Mouse (Mus musculus) left cerebral cortex, adult 2 months (tissue): ENCODE measurements around the gene Fcnb. TPM values are rescaled to one million over a fixed set of nuclear protein-coding genes. Genes with fewer than 3 reads are reported as not detected.

Source experiments
- DNase-seq, 2 experiments: peaks; one replicate each; pipeline ENCODE4 v3.0.0; 2021 to 2022; ENCODE audit warnings: low spot score in 2 of 2, mixed read lengths in 1 of 2; ENCODE audit errors: extremely low spot score in 1 of 2
- H3K27ac ChIP-seq: fragments of 200-600 bp; 2 replicates; pipeline ENCODE4 v1.8.1; 2022
- H3K4me3 ChIP-seq: fragments of 200-600 bp; 2 replicates; pipeline ENCODE4 v1.8.1; 2022
- CTCF ChIP-seq: fragments of 200-600 bp; IDR thresholded peaks from 2 replicates; pipeline ENCODE4 v1.8.1; 2022; ENCODE audit warnings: antibody characterized with exemption, mild to moderate bottlenecking, moderate library complexity
- intact Hi-C: fragments of 180-260 bp; cut with DNase I; formaldehyde crosslinking; loops from one replicate; pipeline ENCODE4 v1.15.1; 2025
- total RNA-seq, 2 experiments: library from RNA; stranded (reverse); gene quantifications; 2 replicates each; pipeline ENCODE4 v1.2.3; 2021

The Fcnb gene
- total RNA-seq, 2 experiments from 2014 or later: not detected

DNA sequence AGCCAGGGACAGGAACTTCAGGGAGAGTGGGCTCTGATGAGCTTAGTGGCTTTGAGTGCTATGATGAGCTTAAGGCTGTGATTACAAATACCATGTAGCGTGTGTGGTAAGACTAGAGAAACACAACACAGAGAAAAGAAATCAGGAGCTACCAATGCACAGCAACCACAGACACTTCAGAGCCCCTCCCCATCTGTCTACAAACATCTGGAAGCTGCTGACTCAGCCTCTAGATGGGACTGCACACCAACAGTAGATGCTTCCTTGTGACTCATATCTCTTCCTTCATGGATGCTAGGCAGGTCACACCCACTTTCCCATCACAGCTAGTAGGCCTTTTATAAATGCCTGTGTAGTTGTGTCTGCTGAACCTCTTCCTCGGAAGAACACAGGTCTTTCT is 17.2 kb upstream of the Fcnb start:
- DNase-seq: no peak
- TF ChIP-seq CTCF: no peak
- intact Hi-C loops: no loop called here
- H3K4me3 ChIP-seq: no peak overlapping the region
- H3K27ac ChIP-seq: no peak overlapping the region

DNA sequence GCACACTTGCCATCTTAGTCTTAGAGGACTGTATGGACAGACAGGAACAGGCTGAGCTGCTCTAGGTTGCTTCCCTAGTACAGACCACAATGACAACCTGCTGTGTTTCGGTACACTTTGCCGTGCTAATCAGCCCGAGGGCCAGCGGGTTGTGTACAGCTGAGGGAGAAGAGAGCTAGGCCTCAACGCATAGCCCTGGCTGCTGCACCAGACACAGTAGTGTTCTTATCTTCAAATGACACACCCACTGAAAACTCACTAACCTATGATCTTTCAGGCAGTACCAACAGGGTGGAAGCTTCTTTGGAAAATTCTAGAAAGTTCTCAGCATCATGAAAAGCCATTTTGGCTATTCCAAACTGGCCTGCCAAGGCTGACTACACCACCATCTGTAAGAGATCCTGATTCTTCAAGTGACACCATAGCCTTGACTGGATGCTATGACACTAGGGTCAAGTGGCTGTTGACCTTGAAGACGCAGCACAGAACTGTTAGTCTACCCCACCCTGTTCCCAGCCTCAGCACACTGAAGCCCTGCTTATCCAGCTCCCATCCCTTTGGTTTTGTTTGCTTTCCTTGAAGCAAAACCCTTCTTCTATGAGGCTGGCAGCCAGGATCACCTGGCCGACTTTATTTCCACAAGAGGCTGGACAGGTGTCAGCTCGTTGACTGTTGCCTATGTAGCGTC is 16.3 kb upstream of the Fcnb start:
- TF ChIP-seq CTCF: no peak
- H3K27ac ChIP-seq: peak overlapping the region; percentile 87
- no peak for DNase-seq
- H3K4me3 ChIP-seq: no peak overlapping the region
- intact Hi-C loops: no loop called here

DNA sequence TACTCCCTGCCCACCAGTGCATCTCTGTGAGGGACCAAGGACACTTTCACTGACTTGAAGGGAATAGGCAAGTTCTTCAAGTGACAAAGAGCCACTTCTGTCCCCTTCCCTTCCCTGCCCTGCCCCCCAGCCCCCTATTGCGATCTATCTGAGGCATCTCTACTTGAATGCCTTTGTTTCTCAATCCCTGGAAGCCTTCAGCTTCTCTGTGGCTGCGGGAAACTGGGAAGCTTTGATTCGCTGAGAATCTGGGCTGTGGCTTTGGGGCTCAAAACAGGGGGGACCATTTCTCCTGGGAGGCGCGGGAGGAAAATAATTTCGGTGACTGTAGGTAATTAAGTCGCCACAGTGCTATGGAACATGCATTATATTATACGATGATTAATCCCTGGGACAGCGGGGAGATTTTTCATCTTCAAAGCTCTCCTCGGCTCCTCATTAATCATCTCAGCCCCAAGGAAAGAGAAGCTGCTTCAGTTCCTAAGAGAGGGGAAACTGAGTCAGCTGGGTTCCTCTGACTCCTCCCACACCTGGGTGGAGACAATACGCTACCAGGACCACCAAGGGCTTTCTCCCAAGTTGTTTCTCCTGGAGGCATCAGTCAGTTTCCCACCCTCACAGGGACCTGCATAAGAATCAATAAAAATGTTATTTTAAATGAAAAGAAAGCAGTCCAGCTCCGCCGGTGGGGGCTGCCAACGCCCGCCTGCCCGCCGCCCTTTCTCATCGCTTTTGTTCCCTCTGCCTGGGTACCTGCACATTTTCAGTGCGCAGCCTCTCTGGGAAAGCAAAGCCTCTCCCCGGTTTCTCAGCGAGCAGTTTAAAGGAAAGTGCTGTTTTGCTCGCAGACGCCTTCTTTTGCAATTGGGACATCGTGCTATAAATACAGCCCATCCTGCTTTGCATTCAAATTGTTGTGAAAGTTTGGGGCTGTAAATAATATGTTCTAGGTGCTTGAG is 14.1 kb upstream of the Fcnb start:
- H3K27ac ChIP-seq: peak overlapping the region; percentile 87
- intact Hi-C loops: loop anchor here (1.0 to 2.0 kb wide), 3 partner anchors 31 to 94 kb away; no protein-coding TSS in a partner anchor
- H3K4me3 ChIP-seq: peak overlapping the region; percentile 29
- peak; percentile 40 to 49 for DNase-seq
- no peak for TF ChIP-seq CTCF

DNA sequence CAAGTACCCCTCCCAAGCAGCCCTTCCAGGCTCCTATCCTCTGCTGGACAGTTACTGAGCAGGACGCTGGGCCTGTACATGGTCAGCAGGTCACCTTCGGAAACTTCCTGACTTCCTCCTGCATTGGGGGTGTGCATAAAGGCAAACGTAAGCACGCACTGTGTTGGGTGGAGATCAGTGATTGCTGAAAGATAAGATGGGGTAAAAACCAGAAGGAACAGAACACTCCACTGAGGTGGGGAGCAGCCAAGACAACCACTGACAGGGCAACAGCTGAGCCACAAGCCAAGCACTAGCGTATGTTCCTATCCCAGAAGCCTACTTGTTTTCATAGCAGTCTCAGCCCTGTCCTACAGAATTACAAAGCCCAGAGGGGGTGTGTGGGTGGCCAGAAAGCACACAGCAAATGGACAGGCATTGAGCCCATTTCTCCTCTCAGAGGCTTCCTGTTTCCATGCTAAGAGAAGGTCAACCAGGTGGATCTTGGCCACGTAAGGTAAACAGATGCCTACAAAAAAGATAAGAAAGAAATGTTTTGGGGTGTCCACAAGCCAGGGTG is 12.1 kb upstream of the Fcnb start:
- intact Hi-C loops: no loop called here

DNA sequence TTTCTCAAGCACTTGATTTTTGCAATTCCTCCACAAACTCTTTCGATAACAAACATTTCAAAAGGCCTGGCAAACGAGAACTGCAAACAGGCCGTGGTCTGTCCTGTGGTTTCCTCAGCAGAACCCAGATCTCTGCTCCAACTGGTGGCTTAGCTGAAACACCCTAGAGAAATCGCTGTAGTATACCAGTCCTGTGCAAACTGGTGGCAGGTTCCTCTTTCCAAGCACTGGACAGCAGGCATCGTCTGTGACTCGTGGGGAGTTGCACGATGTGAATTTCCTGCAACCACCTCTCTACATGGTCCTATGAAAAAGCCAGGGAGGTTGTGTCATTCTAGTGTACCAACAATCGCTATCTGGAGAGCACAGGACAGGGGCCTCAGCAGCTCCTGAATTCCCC is 7.4 kb upstream of the Fcnb start:
- H3K27ac ChIP-seq: no peak overlapping the region
- H3K4me3 ChIP-seq: no peak overlapping the region
- no peak for DNase-seq
- TF ChIP-seq CTCF: no peak
- intact Hi-C loops: no loop called here

More for the DNA sequence above, 12.1 kb upstream of the Fcnb start:
- Histone ChIP-seq H3K27ac (no peak overlapping the region), H3K4me3 (no peak overlapping the region)
- no peak for TF ChIP-seq CTCF
- DNase-seq: no peak

DNA sequence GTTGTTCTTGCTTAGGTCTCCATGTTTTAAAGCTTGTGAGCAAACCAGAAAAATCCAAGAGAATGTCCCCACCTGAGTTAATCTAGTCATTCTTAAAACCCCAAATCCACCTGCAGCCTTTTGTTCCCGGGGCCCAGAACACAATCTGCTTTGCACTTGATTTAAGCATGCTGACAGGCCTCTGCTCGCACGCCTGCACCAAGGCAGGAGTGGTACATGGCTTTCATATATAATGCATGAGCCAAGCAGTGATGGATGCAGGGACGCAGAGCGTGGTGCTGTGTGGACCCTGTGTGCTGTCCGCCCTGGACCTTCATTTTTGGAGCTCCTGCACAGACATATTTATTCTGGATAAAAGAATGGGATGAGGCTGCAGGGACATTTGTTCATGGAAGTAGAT is 6.4 kb upstream of the Fcnb start:
- Histone ChIP-seq H3K4me3 (no peak overlapping the region), H3K27ac (no peak overlapping the region)
- no peak for TF ChIP-seq CTCF
- no peak for DNase-seq
- intact Hi-C loops: no loop called here

DNA sequence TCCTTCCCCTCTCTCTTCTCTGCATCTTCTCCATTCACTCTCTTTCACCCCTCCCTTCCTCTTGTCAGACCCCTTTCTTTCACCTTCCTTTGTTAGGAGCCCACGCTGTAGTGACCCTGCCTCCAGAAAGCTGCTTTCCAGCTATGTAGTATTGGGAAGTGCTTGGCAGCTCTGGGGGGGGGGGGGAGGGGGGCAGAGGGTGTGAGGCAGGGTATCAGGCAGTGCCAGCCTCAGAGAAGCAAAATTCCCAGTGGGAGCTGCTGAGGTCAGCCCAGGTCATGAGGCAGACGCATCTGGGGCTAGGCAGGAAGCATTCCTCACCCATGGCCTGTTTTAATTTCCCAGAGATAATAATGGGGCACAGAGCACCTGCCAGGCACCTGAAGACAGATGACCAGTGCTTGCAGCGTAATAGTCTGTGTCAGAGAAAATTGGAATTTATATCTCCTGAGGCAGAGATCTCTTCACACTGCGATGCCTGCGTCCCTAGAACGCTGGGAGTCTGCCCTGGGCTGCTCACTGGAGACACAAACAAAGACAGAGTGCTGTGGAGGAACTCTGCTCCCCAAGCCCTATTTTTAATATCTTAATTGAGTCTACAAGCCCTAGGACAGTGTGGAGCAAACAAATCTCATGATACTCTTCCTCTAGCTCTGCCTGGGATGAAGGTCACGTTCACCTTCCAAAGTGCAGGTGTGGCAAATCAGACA is 5.8 kb upstream of the Fcnb start:
- no peak for TF ChIP-seq CTCF
- Histone ChIP-seq H3K27ac (no peak overlapping the region), H3K4me3 (no peak overlapping the region)
- no peak for DNase-seq
- intact Hi-C loops: no loop called here

DNA sequence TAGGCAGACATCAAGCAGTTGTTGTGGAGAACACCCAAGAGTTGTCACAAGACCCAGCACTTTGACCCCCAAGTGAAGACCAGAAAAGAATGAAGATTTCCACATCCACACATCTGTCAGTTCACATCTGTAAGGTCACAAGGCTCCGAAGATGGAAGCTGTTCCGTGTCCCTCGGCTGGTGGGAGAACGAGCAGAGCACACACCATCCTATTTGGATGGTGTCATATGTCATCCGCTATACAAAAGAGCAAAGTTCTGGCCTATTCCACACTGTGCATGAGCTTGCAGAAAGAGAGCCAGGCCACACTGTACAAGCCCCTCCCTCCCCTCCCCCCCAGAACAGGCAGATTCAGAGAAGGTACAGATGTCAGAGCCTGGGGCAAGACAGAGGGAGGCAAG is 4.4 kb upstream of the Fcnb start:
- intact Hi-C loops: no loop called here
- DNase-seq: no peak

DNA sequence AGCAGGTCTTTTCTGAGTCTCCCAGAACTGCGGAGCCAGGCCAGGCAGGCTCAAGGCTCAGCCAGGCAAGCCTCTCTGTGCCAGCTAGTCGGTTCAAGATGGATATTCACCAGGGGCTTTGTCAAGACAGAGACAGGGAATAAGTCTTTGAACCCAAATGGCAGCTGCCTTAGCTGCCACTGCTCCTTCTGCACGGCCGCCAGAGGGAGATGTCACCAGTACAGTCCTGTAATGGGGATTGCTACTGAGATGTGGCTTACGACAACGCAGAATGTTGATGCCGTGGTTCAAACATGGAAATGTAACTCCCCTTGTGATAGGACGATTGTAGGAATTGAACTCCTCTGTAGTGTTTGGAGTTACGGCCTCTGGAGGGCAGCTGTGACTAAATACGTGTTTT is 1.4 kb upstream of the Fcnb start:
- Histone ChIP-seq H3K4me3 (no peak overlapping the region), H3K27ac (no peak overlapping the region)
- DNase-seq: no peak
- intact Hi-C loops: no loop called here
- TF ChIP-seq CTCF: peak; percentile 26

More for the DNA sequence above, 4.4 kb upstream of the Fcnb start:
- no peak overlapping the region for H3K27ac ChIP-seq
- TF ChIP-seq CTCF: no peak
- no peak overlapping the region for H3K4me3 ChIP-seq

DNA sequence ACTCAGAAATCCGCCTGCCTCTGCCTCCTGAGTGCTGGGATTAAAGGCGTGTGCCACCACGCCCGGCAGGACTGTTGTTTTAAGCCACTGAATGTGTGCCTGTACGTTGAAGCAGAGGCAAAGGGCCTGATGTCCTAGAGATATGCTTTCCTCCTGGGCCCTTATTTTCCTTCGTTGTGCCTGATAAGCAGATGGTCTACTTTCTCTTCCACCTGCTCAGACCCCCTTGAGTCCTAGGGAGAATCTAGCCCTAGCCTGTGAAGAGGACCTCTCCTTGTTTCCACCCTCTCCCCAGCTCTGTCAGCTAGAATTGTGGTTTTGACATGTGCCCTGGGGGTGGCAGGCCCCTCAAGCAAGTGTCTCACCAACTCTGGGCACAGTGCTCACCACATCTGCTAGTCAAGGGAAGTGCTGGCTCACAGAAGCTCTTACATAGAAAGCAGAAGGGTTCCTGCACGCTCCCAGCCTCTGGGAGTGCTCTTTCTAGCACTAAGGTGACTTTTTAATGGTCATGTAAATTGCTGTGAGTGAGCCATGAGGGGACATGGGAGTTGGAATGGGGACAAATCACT is 9.0 kb downstream of the Fcnb start:
- no peak overlapping the region for H3K4me3 ChIP-seq
- H3K27ac ChIP-seq: no peak overlapping the region
- no peak for TF ChIP-seq CTCF
- intact Hi-C loops: no loop called here
- DNase-seq: no peak

DNA sequence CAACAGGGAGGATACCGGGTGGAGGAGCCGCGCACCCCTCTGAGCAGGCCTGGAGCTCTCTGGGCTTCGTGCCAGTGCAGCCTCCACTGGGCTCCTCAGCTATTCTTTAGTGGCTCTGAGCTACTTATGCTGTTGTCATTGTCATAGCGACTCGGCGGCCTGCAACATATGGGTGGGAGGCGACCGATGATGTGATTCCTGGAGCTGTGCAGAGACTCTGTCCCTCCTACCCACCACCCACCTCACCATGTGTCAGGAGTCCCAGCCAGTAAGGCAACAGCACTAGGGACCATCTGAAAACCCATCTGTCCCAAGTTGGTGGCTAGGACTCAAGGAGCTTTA is 16.2 kb downstream of the Fcnb start:
- DNase-seq: peak; percentile 83 to 91
- Histone ChIP-seq H3K4me3 (no peak overlapping the region), H3K27ac (peak overlapping the region; percentile 80; the same call in 1 of the 2 replicates)
- intact Hi-C loops: loop anchor here (1.0 to 5.0 kb wide), 6 partner anchors 31 to 345 kb away; no protein-coding TSS in a partner anchor
- no peak for TF ChIP-seq CTCF
